Mouse (Mus musculus) forebrain, embryonic 10.5 days (tissue): ENCODE results near the gene Zc3h14. TPM values are rescaled to one million over a fixed set of nuclear protein-coding genes. Genes with fewer than 3 reads are reported as not detected.

ENCODE experiments used
- DNase-seq: peaks from one replicate; pipeline ENCODE4 v3.0.0-alpha.2; 2017; ENCODE audit warnings: low spot score; ENCODE audit errors: extremely low spot score
- H3K27ac ChIP-seq: fragments of 300-500 bp; sonication (generic); 2 replicates; pipeline ENCODE4 v1.5.1; 2016; ENCODE audit warnings: mild to moderate bottlenecking
- H3K27me3 ChIP-seq: fragments of 300-500 bp; sonication (generic); 2 replicates; pipeline ENCODE4 v1.6.1; 2016; ENCODE audit warnings: mild to moderate bottlenecking; ENCODE audit not compliant: poor library complexity, severe bottlenecking
- H3K36me3 ChIP-seq: fragments of 300-500 bp; sonication (generic); replicated peaks from 2 replicates; pipeline ENCODE4 v1.6.1; 2016; ENCODE audit warnings: mild to moderate bottlenecking, moderate library complexity
- H3K4me1 ChIP-seq: fragments of 300-500 bp; sonication (generic); 2 replicates; pipeline ENCODE4 v1.6.1; 2016
- H3K4me3 ChIP-seq: fragments of 300-500 bp; sonication (generic); 2 replicates; pipeline ENCODE4 v1.5.1; 2016; ENCODE audit warnings: mild to moderate bottlenecking, moderate library complexity
- H3K9me3 ChIP-seq: fragments of 300-500 bp; sonication (generic); 2 replicates; pipeline ENCODE4 v1.6.1; 2016; ENCODE audit warnings: mild to moderate bottlenecking, moderate library complexity
- WGBS: fragments of 180-500 bp; shearing (Covaris S2); methylation state at CpG from one replicate; pipeline ENCODE4 v1.1.7; 2016; 5-methylcytosine and 5-hydroxymethylcytosine counted together
- polyA plus RNA-seq: library from polyadenylated mRNA; unstranded; fragments of >200 nt; fragmentation: Nextera tagmentation; extraction: Ambion mirVana; gene quantifications from 2 replicates; pipeline ENCODE4 v1.2.1, GENCODE M21; 2016

Gene Zc3h14
- polyA plus RNA-seq, 1 experiment from 2014 or later, result 133 TPM

DNA sequence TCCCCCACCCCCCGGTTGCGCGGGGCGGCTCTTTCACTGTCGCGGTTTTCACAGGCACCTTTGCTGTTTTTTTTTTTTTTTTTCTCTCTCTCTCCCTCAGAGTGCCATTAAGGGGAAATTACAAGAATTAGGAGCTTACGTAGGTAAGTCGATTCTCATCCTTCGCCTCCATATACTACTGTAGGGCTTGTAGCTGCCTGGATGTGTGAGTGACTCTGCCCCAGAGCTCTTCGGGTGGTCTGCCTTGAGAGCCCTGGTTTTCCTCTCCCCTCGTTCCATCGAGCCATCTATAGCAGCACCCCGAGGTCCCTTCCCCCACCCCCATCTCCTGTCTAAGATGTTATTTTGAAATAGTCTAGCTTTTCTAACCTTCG is 603 bp downstream of the Zc3h14 start:
- peak overlapping the region; percentile 94 for H3K27ac ChIP-seq
- H3K9me3 ChIP-seq, result no peaks in the 10 kb centered on the region
- 4% methylated on average over 9 of the region's 14 CpGs for WGBS
- peaks cover 31% of the 10 kb centered on the region for H3K4me1 ChIP-seq
- peaks cover 20% of the 10 kb centered on the region for H3K36me3 ChIP-seq
- no peaks in the 10 kb centered on the region; the same call in 1 of the 2 replicates for H3K27me3 ChIP-seq
- peak overlapping the region; percentile 93 for H3K4me3 ChIP-seq
- DNase-seq, result no peak

DNA sequence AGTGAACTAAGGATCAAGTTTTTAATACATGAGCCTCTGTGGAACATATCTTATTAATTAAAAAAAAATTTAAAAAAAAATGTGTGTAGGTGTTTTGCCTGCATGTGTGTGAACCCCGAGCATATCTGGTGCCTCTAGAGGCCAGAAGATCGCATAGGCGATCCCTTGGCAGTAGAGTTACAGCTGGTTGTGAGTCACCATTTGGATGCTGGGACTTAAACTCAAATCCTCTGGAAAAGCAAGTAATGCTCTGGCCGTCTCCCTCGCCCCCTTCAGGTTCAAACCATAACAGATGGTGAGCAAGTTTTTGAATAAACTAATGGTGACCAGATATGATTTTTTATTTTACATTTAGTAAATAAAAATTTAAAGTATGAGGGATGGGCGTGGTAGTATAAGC is 10.9 kb downstream of the Zc3h14 start:
- DNase-seq, result no peak
- 91% methylated on average over 6 of the region's 6 CpGs for WGBS

DNA sequence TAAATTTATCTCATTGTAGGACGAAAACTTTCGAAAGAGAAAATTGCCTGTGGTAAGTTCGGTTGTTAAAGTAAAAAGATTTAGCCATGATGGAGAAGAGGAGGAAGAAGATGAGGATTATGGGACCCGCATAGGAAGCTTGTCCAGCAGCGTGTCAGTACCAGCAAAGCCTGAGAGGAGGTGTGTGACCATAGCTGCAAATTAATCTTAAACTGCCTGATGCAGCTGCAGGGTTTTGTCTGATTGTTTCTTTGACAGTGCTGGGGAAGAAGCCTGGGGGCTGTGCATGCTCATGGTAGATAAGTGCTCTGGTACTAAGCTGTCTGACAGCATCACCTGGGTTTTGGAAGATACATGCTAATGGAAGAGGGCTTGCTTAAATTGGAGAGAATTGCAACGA is 12.9 kb downstream of the Zc3h14 start:
- no peak overlapping the region for H3K4me3 ChIP-seq
- no peaks in the 10 kb centered on the region for H3K9me3 ChIP-seq
- no peak overlapping the region for H3K27ac ChIP-seq
- no peak for DNase-seq
- 92% methylated on average over 6 of the region's 6 CpGs for WGBS
- no peaks in the 10 kb centered on the region for H3K27me3 ChIP-seq
- H3K4me1 ChIP-seq, result no peaks in the 10 kb centered on the region
- H3K36me3 ChIP-seq, result peaks cover 96% of the 10 kb centered on the region

More for the DNA sequence above, 10.9 kb downstream of the Zc3h14 start:
- Histone ChIP-seq H3K27me3 (no peaks in the 10 kb centered on the region), H3K36me3 (peaks cover 97% of the 10 kb centered on the region), H3K9me3 (no peaks in the 10 kb centered on the region), H3K4me1 (no peaks in the 10 kb centered on the region), H3K27ac (no peak overlapping the region), H3K4me3 (no peak overlapping the region)

DNA sequence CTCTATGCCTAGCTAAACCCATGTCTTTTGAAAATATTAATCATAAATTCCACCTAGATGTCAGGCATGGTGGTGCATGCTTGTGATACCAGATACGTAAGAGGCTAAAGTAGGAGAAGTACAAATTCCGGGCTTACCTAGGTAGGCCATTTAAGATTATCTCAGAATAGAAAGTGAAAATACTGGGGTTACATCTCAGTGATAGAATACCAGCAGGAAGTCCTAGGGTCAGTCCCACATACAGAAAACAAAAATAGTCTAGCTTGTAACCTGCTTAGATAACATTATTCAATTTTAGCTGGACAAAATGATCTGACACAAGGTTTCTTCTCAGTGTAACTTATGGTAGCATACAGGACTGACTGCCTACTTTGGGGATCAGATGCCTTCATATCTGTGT is 19.5 kb downstream of the Zc3h14 start:
- Histone ChIP-seq H3K27me3 (no peaks in the 10 kb centered on the region), H3K4me1 (no peaks in the 10 kb centered on the region), H3K9me3 (no peaks in the 10 kb centered on the region), H3K36me3 (peaks cover 98% of the 10 kb centered on the region), H3K4me3 (no peak overlapping the region), H3K27ac (no peak overlapping the region)
- 98% methylated on average over 2 of the region's 2 CpGs for WGBS
- no peak for DNase-seq

DNA sequence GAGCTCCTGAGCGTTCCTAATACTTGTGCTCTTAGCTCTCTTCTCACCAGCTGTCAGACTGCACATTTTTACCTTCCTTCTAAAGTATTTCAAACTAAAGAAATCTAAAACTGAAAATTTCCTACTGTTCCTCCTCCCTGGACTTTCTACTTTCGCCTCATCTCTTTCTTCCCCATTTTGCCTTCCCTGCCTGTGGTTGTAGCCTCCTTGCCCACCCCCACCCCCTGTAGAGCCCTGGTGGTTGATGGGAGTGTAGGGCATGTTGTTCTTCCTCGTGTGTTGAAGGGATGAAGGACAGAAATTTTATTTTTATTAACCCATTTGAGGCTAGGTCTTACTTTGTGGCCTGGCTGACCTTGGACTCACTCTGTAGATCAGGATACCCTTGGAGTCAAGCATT is 30.7 kb downstream of the Zc3h14 start:
- Histone ChIP-seq H3K9me3 (no peaks in the 10 kb centered on the region; the same call in 1 of the 2 replicates), H3K27me3 (no peaks in the 10 kb centered on the region), H3K36me3 (peaks cover 99% of the 10 kb centered on the region), H3K27ac (no peak overlapping the region), H3K4me1 (no peaks in the 10 kb centered on the region), H3K4me3 (no peak overlapping the region)
- DNase-seq, result no peak
- 88% methylated on average over 3 of the region's 3 CpGs for WGBS

DNA sequence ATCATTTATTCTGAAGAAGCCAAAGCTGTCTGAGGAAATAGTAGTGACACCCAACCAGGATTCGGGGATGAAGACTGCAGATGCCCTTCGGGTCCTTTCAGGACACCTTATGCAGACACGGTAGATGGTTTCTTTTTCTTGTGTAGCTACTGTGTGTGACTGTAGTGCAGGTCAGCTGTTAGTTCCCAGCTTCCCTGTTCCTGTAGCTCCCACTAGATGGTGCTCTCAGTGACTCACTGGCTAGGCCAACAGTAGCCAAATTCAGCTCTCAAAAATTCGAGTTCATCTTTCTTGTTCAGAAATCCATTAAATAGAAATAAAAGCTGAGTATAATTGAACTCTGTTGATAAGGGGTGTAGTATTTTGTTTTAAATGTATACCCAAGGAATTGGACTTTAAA is 32.4 kb downstream of the Zc3h14 start:
- Histone ChIP-seq H3K27ac (no peak overlapping the region), H3K4me1 (no peaks in the 10 kb centered on the region), H3K27me3 (no peaks in the 10 kb centered on the region), H3K36me3 (peaks cover 99% of the 10 kb centered on the region), H3K9me3 (no peaks in the 10 kb centered on the region; the same call in 1 of the 2 replicates), H3K4me3 (no peak overlapping the region)
- no peak for DNase-seq
- WGBS, result 89% methylated on average over 4 of the region's 4 CpGs

DNA sequence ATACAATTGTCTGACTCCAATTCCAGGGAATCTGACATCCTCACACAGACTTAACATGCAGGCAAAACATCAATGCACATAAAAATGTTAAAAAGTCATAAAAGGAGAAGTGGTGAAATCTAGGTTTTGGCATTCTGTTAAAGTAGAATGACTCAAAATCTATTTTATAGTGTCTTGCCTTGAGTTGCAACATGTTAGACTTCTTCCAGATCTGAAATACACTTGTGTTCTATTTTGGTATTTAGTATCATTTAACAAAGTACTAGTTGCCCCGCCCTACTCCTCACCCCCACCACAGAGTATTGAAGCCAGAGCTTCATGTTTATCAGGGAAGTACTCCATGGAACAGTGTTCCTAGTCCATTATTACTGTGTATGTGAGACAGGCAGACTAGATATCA is 37.5 kb downstream of the Zc3h14 start:
- Histone ChIP-seq H3K4me3 (no peak overlapping the region), H3K9me3 (no peaks in the 10 kb centered on the region; the same call in 1 of the 2 replicates), H3K27ac (no peak overlapping the region), H3K4me1 (no peaks in the 10 kb centered on the region), H3K27me3 (no peaks in the 10 kb centered on the region), H3K36me3 (peaks cover 96% of the 10 kb centered on the region)
- no peak for DNase-seq
- WGBS, result 86% methylated on average over 1 of the region's 1 CpGs

DNA sequence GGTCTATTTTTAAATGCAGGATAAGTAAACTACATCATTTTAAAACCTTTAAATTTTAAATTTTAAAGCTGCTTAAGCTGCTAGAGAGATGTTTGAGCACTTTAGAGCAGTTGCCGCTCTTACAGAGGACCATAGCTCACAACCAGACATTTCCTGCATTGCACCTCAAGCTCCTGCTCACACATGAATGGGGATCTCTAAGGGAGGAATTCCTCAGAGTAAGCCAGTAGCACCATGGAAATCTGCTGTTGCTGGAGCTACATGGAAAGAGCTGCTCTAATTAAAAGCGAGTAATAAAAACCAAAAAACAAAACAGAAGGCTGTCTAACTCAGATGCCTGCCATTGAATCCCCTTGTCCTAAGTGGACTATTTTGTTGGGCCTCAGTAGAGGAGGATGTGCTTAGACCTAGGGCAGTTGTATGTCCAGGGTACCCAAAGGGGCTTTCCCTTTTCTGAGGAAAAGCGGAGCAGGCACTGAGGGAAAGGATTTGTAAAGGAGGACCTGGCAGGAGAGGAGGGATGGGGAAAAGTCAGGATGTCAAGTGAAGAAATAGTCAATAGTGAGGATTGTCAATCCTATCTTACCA is 49.1 kb downstream of the Zc3h14 start:
- no peaks in the 10 kb centered on the region for H3K27me3 ChIP-seq
- peaks cover 98% of the 10 kb centered on the region for H3K36me3 ChIP-seq
- DNase-seq, result no peak
- no peak overlapping the region for H3K27ac ChIP-seq
- no peaks in the 10 kb centered on the region for H3K4me1 ChIP-seq
- 92% methylated on average over 3 of the region's 3 CpGs for WGBS
- no peak overlapping the region for H3K4me3 ChIP-seq
- no peaks in the 10 kb centered on the region for H3K9me3 ChIP-seq

DNA sequence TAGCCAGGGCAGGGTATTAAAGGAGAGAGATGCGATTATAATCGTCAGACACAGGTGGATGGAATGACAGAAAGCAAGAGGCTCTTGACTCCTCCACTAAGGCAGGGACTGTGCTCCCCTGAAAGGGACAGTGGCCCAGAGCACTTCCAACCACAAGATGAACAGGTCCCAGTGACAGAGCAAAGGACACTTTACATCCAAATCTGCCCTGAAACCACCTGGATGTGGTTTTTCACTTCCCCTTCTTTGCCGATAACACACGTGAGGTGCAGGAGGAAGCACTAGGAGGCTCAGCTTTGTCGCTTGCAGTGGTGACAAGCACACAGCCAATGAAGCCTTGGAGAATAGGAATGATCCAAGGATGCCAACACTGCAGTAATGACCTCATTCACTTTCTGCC is 53.6 kb downstream of the Zc3h14 start:
- DNase-seq, result no peak
- Histone ChIP-seq H3K27ac (no peak overlapping the region), H3K4me3 (no peak overlapping the region), H3K36me3 (peaks cover 79% of the 10 kb centered on the region), H3K27me3 (no peaks in the 10 kb centered on the region), H3K9me3 (no peaks in the 10 kb centered on the region), H3K4me1 (no peaks in the 10 kb centered on the region)
- WGBS, result 90% methylated on average over 5 of the region's 5 CpGs

DNA sequence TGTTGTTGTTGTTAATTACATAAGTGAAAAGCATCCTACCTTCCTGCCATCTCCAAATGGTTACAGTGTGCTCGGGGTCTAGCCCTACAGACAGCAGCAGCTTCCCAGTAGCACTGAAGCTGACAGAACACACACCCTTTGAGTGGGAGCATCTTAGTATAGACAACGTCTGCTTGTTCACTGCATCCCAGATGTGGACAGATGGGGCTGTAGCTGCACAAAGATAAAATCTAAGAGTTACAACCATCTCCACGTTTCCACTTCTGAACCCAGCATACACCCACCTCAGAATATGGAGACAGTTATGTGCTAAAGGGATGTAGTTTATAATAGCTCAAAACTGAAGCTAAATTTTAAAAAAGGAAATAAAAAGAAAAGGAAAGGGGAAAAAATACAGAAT is 55.5 kb downstream of the Zc3h14 start:
- H3K4me3 ChIP-seq, result no peak overlapping the region
- WGBS, result 87% methylated on average over 3 of the region's 3 CpGs
- H3K4me1 ChIP-seq, result no peaks in the 10 kb centered on the region
- H3K9me3 ChIP-seq, result no peaks in the 10 kb centered on the region
- no peak for DNase-seq
- H3K27ac ChIP-seq, result no peak overlapping the region
- peaks cover 67% of the 10 kb centered on the region for H3K36me3 ChIP-seq
- no peaks in the 10 kb centered on the region for H3K27me3 ChIP-seq

DNA sequence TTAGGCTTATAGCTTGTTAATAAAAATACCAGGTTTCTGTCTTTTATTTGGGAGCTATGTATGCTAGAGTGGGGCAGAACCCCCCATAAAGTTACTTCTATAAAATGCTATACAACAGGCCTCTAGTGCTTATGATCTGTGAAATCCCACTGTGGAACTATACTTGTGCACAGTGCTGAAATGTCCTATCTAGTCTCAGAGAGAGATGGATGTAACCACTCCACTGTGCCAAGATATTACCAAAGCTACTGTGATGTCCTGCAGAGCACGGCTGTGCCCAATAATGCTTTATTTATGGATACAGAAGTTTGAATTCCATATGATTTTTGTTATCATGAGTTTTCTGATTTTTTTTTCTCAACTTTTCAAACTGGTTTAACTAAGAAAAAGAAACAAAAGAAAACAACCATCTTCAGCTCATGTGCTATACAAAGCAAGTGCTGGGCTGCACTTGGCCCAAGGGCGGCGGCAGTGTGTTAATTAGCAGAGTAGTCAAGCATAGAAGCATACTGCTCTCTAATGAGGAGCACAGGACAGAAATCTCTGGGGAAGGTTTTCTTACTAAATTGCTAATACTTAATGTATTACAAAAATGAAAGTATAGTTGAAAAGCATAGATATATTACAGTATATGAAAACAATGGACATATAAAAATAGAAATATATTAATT is 57.4 kb downstream of the Zc3h14 start:
- no peak for DNase-seq
- Histone ChIP-seq H3K36me3 (peaks cover 64% of the 10 kb centered on the region), H3K4me1 (no peaks in the 10 kb centered on the region), H3K27ac (no peak overlapping the region), H3K27me3 (no peaks in the 10 kb centered on the region), H3K4me3 (no peak overlapping the region), H3K9me3 (no peaks in the 10 kb centered on the region)
- WGBS, result 85% methylated on average over 3 of the region's 3 CpGs

DNA sequence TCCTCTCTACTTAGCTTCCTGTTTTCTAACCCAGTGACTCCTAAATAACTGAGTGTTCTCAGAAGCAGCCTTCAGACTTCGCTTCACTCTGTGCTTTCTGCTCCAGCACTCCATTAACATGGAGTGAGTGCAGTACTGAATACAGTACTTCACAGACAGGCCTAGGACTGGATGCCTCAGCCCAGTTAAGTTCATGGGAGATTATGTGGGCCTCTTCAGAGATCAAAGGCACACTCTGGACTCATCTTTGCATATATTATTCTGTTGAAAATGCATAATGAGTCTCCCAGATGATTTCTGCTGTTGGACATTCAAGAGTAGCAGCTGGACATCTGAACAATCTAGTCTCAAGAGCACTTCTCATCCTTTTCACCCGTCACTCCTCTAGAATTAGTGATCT is 74.0 kb downstream of the Zc3h14 start:
- no peak overlapping the region for H3K27ac ChIP-seq
- H3K4me3 ChIP-seq, result no peak overlapping the region
- H3K9me3 ChIP-seq, result no peaks in the 10 kb centered on the region
- peaks cover 58% of the 10 kb centered on the region for H3K36me3 ChIP-seq
- no peaks in the 10 kb centered on the region for H3K27me3 ChIP-seq
- no peaks in the 10 kb centered on the region for H3K4me1 ChIP-seq
- 86% methylated on average over 2 of the region's 2 CpGs for WGBS
- no peak for DNase-seq

DNA sequence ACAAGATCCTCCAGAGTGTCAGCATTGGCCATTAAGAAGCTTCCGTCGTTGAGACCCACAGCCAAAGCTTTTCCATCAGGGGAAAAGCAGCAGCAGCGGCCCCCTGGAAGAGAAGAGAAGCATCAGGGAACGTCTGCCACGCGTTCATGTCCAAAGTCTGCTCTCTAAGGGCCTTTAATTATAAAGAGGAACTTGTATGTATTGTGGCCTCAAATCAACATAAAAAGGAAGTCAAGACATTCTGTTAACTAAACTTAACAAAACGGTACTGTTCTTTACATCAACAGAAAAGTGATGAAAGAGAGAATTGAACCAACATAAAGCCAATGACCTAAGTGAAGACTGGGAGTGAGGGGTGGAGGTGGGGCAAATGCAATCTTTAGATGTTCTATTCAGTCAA is 84.4 kb downstream of the Zc3h14 start:
- DNase-seq, result no peak
- no peaks in the 10 kb centered on the region for H3K9me3 ChIP-seq
- peaks cover 64% of the 10 kb centered on the region for H3K36me3 ChIP-seq
- H3K27ac ChIP-seq, result no peak overlapping the region
- 94% methylated on average over 7 of the region's 7 CpGs for WGBS
- H3K27me3 ChIP-seq, result no peaks in the 10 kb centered on the region
- H3K4me1 ChIP-seq, result no peaks in the 10 kb centered on the region
- H3K4me3 ChIP-seq, result no peak overlapping the region
